Mouse (Mus musculus): ENCODE measurements around the gene Mospd3. TPM values are rescaled to one million over a fixed set of nuclear protein-coding genes. Genes with fewer than 3 reads are reported as not detected.

Mospd3 gene
- total RNA-seq (2021) = 10 to 100 TPM; 45.4 to 54.1 TPM
- polyA plus RNA-seq (2012; rRNA removed) = 211 TPM in 2 replicates
- long read RNA-seq, transcript Mospd3-202 (5 exons, 1,318 nt) = major isoform, 11 of 15 reads
- long read RNA-seq, partial matches to known transcripts = 0 of 15 reads
- long read RNA-seq, other reads (novel, unspliced or antisense) = 2 of 15 reads

- DNase-seq = peak; percentile 96
These were observed at the start of gene Mospd3 for GRCm38 (mm10) chr5:137600619-137601364. TSS of gene Mospd3 (minus strand) at chr5:137601058.

GRCm38 (mm10) chr5:137649669-137650571 lies 49.1 kb upstream of the Mospd3 start:
- peak; percentile 44 for DNase-seq

GRCm38 (mm10) chr5:137649251-137649650 lies 48.4 kb upstream of the Mospd3 start:
- no peak for DNase-seq

GRCm38 (mm10) chr5:137647827-137648601 lies 47.2 kb upstream of the Mospd3 start:
- no peak for DNase-seq

GRCm38 (mm10) chr5:137645652-137646091 lies 44.8 kb upstream of the Mospd3 start, which contains the start of gene Irs3:
TSS of gene Irs3 (minus strand) at chr5:137645714.
- peak; percentile 53 for DNase-seq

- DNase-seq = no peak
These were observed 44.3 kb upstream of the Mospd3 start for GRCm38 (mm10) chr5:137645091-137645651.

GRCm38 (mm10) chr5:137644484-137644883 lies 43.6 kb upstream of the Mospd3 start:
- no peak for DNase-seq

GRCm38 (mm10) chr5:137642886-137643285 lies 42.0 kb upstream of the Mospd3 start:
- DNase-seq = no peak

- peak; percentile 52 for DNase-seq
These were observed 40.2 kb upstream of the Mospd3 start, which contains the start of gene Sap25 for GRCm38 (mm10) chr5:137641054-137641453. TSS of gene Sap25 (plus strand) at chr5:137641334.

- no peak for DNase-seq
These were observed 38.6 kb upstream of the Mospd3 start for GRCm38 (mm10) chr5:137639472-137639871.

- no peak for DNase-seq
These were observed 32.7 kb upstream of the Mospd3 start for GRCm38 (mm10) chr5:137633397-137634084.

GRCm38 (mm10) chr5:137631591-137631990 lies 30.7 kb upstream of the Mospd3 start:
- no peak for DNase-seq

- DNase-seq = no peak
These were observed 30.3 kb upstream of the Mospd3 start for GRCm38 (mm10) chr5:137631171-137631570.

- no peak for DNase-seq
These were observed 29.7 kb upstream of the Mospd3 start for GRCm38 (mm10) chr5:137630602-137631001.

- no peak for DNase-seq
These were observed 29.2 kb upstream of the Mospd3 start for GRCm38 (mm10) chr5:137629906-137630545.

GRCm38 (mm10) chr5:137629306-137629721 lies 28.5 kb upstream of the Mospd3 start:
- no peak for DNase-seq

- peak; percentile 100 for DNase-seq
These were observed 27.8 kb upstream of the Mospd3 start, which contains the start of the genes Fbxo24, Lrch4 and Gm20605 for GRCm38 (mm10) chr5:137628498-137629305. TSS of gene Fbxo24 (minus strand) at chr5:137629002. TSS of gene Lrch4 (plus strand) at chr5:137629121. TSS of gene Gm20605 (plus strand) at chr5:137629175.

GRCm38 (mm10) chr5:137627991-137628390 lies 27.1 kb upstream of the Mospd3 start:
- DNase-seq = peak; percentile 75
